Mouse (Mus musculus): ENCODE results near the gene Gm49342.
"Not testable (repeated sequence)": the region's sequence is repeated elsewhere in the genome, so short reads cannot be mapped to it uniquely, and the experiment has no call there.

DNA sequence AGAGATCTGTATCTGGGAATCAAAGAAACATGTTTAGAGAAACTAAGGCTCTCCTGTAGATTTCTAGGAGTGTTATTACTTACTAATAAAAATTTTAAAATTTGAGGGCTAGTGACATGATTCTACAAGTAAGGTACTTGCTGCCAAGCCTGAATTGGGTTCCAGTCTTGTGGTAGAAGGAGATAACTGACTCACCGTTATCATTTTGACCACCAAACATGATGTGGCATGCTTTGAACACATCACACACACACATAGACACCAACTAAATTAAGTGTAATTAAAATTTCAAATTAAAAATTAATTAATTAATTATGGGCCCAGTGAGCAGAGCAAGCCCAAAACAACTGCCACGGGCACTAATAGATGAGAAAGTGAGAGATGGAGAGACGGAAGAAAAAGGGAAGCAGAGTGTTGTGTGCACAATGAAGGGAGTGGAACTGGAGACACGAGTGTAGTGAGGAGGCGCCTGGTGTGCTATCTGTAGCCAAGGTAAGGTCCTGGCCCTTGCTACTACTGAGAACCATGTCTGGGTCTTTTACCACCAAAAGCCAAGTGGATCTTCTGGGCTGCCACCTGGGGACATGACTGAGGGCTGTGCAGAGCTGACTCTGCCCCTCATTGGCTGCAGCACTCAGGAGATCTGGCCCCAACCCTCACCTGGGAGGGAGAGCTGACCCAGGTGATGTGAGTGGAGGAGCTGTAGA is 14.1 kb downstream of the Gm49342 start:
- TF ChIP-seq CTCF (IDR thresholded peaks at IDR 0.05; ENCODE audit: control insufficient read depth, insufficient read depth, insufficient read length); USF1 (IDR thresholded peaks at IDR 0.05; ENCODE audit: low read depth); MYOG (IDR thresholded peaks at IDR 0.05; ENCODE audit: control insufficient read depth, extremely low read depth, insufficient read length); CEBPB (IDR thresholded peaks at IDR 0.05; ENCODE audit: low read depth): not testable (repeated sequence)
